Mouse (Mus musculus): ENCODE data around the gene Nr1h2. TPM values are rescaled to one million over a fixed set of nuclear protein-coding genes. Genes with fewer than 3 reads are reported as not detected.

Nr1h2 gene
- polyA plus RNA-seq, 1 experiment = 136 TPM

DNA sequence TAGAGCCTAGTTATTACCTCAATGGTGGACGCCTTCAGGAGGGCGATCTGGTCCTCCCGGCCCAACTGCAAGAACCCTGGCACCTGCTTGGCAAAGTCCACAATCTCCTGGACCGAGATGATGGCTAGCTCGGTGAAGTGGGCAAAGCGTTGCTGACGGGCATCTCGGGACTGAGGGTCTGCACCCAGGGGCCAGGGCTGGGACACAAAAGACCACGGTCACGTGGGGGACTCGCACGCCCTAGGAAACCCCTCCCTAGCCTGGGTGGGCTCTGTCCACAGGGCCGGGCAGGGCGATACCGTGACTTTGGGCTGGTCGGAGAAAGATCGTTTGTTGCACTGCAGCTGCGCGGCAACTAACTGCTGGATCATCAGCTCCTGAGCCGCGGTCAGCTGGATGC is 2.5 kb downstream of the Nr1h2 start:
- 92% methylated on average over 21 of the region's 21 CpGs for WGBS

DNA sequence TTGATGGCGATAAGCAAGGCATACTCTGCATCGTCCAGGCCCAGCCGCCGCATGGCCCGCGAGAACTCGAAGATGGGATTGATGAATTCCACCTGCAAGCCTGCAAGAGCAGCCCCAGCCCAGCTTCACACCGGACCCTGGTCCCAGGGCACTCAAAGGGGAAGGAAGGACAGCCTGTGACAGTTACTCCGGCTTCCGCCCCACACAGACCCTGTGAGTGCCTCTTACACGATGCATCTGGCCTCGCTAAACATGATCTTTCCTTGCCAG is 3.4 kb downstream of the Nr1h2 start:
- no peak for TF ChIP-seq CTCF (conservative IDR thresholded peaks at IDR 0.05; ENCODE audit: insufficient read depth, insufficient read length, low read depth, low read length)
- no peak for TF ChIP-seq POLR2A (IDR thresholded peaks at IDR 0.05; ENCODE audit: low read depth, low read length)
- 92% methylated on average over 12 of the region's 12 CpGs for WGBS
- DNase-seq = no peak

More for the DNA sequence above, 2.5 kb downstream of the Nr1h2 start:
- Histone ChIP-seq H3K27ac (ENCODE audit: insufficient read depth, low read depth, low read length) (no peak overlapping the region), H3K4me3 (ENCODE audit: insufficient read depth, low read depth, low read length) (no peak overlapping the region), H3K36me3 (ENCODE audit: control insufficient read depth, insufficient read depth, low read length) (peaks cover 6% of the 10 kb centered on the region), H3K27me3 (replicated peaks; ENCODE audit: control insufficient read depth, insufficient read depth, low read length) (no peaks in the 10 kb centered on the region), H3K4me1 (ENCODE audit: control insufficient read depth, insufficient read depth, low read length) (peaks cover 9% of the 10 kb centered on the region; the same call in 1 of the 2 replicates)
- no peak for TF ChIP-seq POLR2A (IDR thresholded peaks at IDR 0.05; ENCODE audit: low read depth, low read length)
- TF ChIP-seq CTCF (conservative IDR thresholded peaks at IDR 0.05; ENCODE audit: insufficient read depth, insufficient read length, low read depth, low read length) = no peak
- DNase-seq = no peak

DNA sequence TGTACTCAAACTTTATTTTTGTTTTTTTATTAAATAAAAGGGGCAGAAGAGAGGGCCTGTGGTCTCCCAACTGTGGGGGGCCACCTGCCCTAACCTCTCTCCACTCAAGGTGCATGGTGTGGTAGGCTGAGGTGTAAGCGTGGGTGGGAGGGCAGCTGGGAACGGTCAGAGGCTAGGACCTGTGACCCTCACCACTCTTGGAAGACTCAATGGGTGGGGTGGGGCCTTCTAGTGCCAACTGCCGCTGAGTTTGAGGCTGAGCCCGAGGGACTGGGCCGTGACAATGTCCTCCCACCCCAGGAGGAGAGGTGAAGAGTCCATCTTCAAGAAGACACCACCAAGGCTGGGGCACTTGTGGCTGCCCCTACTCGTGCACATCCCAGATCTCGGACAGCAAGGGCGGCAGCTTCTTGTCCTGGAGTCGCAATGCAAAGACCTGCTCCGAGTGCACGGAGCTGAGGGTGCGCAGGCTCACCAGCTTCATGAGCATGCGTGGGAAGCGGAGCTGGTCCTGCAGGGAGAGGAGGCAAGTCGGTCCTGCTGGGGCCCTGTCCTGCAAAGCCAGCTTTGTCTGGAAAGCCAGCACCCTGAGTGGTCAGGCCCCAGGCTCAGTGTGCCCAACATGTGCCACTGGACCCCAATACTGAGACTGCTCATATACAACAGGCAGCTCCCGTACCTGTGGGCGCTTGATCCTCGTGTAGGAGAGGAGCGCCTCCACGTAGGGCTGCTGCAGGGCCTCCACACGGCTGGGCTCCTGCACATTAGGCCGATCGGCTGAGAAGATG is 3.9 kb downstream of the Nr1h2 start:
- no peak for DNase-seq
- H3K4me3 ChIP-seq (ENCODE audit: insufficient read depth, low read depth, low read length) = no peak overlapping the region
- WGBS = 92% methylated on average over 23 of the region's 23 CpGs
- no peaks in the 10 kb centered on the region for H3K27me3 ChIP-seq (replicated peaks; ENCODE audit: control insufficient read depth, insufficient read depth, low read length)
- peaks cover 9% of the 10 kb centered on the region; the same call in 1 of the 2 replicates for H3K4me1 ChIP-seq (ENCODE audit: control insufficient read depth, insufficient read depth, low read length)
- peaks cover 6% of the 10 kb centered on the region for H3K36me3 ChIP-seq (ENCODE audit: control insufficient read depth, insufficient read depth, low read length)
- H3K27ac ChIP-seq (ENCODE audit: insufficient read depth, low read depth, low read length) = no peak overlapping the region
- TF ChIP-seq CTCF (conservative IDR thresholded peaks at IDR 0.05; ENCODE audit: insufficient read depth, insufficient read length, low read depth, low read length) (no peak), POLR2A (IDR thresholded peaks at IDR 0.05; ENCODE audit: low read depth, low read length) (no peak)

More for the DNA sequence above, 3.4 kb downstream of the Nr1h2 start:
- peaks cover 9% of the 10 kb centered on the region; the same call in 1 of the 2 replicates for H3K4me1 ChIP-seq (ENCODE audit: control insufficient read depth, insufficient read depth, low read length)
- no peak overlapping the region for H3K27ac ChIP-seq (ENCODE audit: insufficient read depth, low read depth, low read length)
- H3K36me3 ChIP-seq (ENCODE audit: control insufficient read depth, insufficient read depth, low read length) = peaks cover 6% of the 10 kb centered on the region
- no peak overlapping the region for H3K4me3 ChIP-seq (ENCODE audit: insufficient read depth, low read depth, low read length)
- no peaks in the 10 kb centered on the region for H3K27me3 ChIP-seq (replicated peaks; ENCODE audit: control insufficient read depth, insufficient read depth, low read length)

DNA sequence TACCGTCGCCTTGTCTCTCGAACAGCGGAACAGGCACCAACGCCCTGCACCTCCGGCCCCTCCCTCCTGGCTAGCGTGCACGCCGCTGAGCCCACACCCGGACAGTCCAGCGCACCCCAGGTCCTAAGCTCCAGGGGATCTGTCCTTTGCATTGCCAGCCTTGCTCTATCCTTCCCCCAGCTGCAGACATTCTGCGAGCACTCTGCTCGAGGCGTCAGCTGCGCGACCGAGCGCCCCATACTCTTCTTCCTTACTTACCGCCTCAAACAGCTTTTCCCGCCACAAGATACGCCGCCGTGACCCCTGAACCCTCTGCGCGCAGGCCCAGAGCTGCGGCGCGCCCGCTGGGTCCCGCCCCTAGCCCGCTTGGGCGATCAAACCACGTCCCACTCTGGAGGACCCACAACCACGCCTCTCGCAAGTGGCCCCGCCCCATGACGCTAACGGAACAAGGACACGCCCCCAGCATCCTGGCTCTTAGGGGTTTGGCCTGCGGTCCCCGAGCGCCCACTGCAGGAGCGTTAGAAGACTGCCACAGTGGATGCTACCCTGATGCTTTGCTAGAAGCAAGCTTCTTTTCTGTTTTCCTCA is 5.2 kb downstream of the Nr1h2 start, which contains the start of gene Pold1:
Pold1 (minus strand) TSS at position 353 of the 591 bp plus-strand sequence.
- no peak within 1 kb of the TSS for H3K27ac ChIP-seq (ENCODE audit: insufficient read depth, low read depth, low read length)
- TF ChIP-seq POLR2A (IDR thresholded peaks at IDR 0.05; ENCODE audit: low read depth, low read length) (no peak), CTCF (conservative IDR thresholded peaks at IDR 0.05; ENCODE audit: insufficient read depth, insufficient read length, low read depth, low read length) (peak; percentile 90)
- peak; percentile 100 for DNase-seq
- peak within 1 kb of the TSS; percentile 68 for H3K4me3 ChIP-seq (ENCODE audit: insufficient read depth, low read depth, low read length)
- H3K27me3 ChIP-seq (replicated peaks; ENCODE audit: control insufficient read depth, insufficient read depth, low read length) = no peaks in the 10 kb centered on the region
- 0 out of 2 replicates have a peak, but pooled peaks cover 7% of the 10 kb centered on the region for H3K4me1 ChIP-seq (ENCODE audit: control insufficient read depth, insufficient read depth, low read length)
- WGBS = under 1% methylated on average over 43 of the region's 43 CpGs
- H3K36me3 ChIP-seq (ENCODE audit: control insufficient read depth, insufficient read depth, low read length) = peaks cover 6% of the 10 kb centered on the region

DNA sequence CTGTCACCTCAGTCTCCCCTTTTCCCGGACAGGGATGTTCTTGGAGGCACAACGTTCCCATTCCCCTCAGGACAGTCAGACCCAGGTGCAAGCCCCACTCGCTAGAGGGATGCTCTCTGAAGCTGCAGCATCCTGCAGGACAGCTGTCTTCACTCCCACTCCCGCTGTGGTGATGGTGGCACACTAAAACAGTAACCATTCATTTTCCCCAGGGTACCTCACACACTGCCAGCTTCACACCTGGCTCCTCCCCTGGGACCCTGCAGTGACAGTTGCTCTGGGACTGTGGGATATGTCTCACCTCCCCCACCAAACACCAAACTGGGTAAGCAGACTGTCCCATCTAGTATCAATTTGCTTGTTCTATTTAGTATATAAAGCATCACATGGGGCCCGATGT is 6.0 kb downstream of the Nr1h2 start:
- DNase-seq = no peak
- WGBS = 16% methylated on average over 5 of the region's 5 CpGs
- Histone ChIP-seq H3K4me1 (ENCODE audit: control insufficient read depth, insufficient read depth, low read length) (0 out of 2 replicates have a peak, but pooled peaks cover 2% of the 10 kb centered on the region), H3K4me3 (ENCODE audit: insufficient read depth, low read depth, low read length) (no peak overlapping the region), H3K27ac (ENCODE audit: insufficient read depth, low read depth, low read length) (no peak overlapping the region), H3K36me3 (ENCODE audit: control insufficient read depth, insufficient read depth, low read length) (peaks cover 6% of the 10 kb centered on the region), H3K27me3 (replicated peaks; ENCODE audit: control insufficient read depth, insufficient read depth, low read length) (no peaks in the 10 kb centered on the region)
- TF ChIP-seq CTCF (conservative IDR thresholded peaks at IDR 0.05; ENCODE audit: insufficient read depth, insufficient read length, low read depth, low read length) = no peak
- TF ChIP-seq POLR2A (IDR thresholded peaks at IDR 0.05; ENCODE audit: low read depth, low read length) = no peak

DNA sequence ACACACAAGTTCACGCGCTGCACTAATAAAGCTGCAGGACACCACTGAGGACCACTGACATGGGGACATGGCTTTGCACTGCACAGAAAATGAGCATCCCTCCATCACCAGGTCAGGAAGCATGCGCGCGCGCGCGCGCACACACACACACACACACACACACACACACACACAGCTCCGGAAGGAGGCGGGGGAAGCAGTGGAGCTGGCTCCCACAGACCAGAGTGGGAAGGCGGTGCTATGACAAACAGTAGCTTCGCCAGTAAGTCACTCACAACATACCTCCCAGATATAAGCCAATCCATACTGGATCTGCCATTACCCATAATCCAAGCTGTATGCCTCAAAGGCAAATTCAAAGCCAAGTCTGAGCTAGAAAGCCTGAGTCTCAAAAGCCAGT is 6.7 kb downstream of the Nr1h2 start:
- no peak for DNase-seq
- Histone ChIP-seq H3K36me3 (ENCODE audit: control insufficient read depth, insufficient read depth, low read length) (peaks cover 6% of the 10 kb centered on the region), H3K4me1 (ENCODE audit: control insufficient read depth, insufficient read depth, low read length) (no peaks in the 10 kb centered on the region), H3K27me3 (replicated peaks; ENCODE audit: control insufficient read depth, insufficient read depth, low read length) (no peaks in the 10 kb centered on the region), H3K4me3 (ENCODE audit: insufficient read depth, low read depth, low read length) (no peak overlapping the region), H3K27ac (ENCODE audit: insufficient read depth, low read depth, low read length) (no peak overlapping the region)
- TF ChIP-seq CTCF (conservative IDR thresholded peaks at IDR 0.05; ENCODE audit: insufficient read depth, insufficient read length, low read depth, low read length) (no peak), POLR2A (IDR thresholded peaks at IDR 0.05; ENCODE audit: low read depth, low read length) (no peak)
- WGBS = 92% methylated on average over 13 of the region's 13 CpGs

DNA sequence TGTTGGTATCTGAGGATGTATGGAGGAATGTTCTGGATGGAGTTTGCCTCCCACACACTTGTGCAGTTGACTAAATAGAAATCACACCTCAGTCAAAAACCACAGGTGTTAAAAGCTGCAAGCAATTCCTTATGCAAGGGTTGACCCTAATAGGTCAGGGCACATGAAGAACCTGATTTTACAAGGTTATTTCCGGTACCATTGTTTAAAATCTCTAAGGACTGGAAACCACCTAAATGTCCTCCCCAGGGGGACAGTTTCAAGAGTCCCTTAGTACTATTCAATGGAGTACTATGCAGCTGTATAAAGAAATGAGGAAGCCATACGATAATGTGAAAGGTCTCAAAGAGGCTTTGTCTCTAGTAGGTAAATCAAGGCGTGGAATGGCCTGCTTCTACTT is 7.5 kb downstream of the Nr1h2 start:
- H3K4me1 ChIP-seq (ENCODE audit: control insufficient read depth, insufficient read depth, low read length) = no peaks in the 10 kb centered on the region
- H3K27me3 ChIP-seq (replicated peaks; ENCODE audit: control insufficient read depth, insufficient read depth, low read length) = no peaks in the 10 kb centered on the region
- H3K4me3 ChIP-seq (ENCODE audit: insufficient read depth, low read depth, low read length) = no peak overlapping the region
- TF ChIP-seq POLR2A (IDR thresholded peaks at IDR 0.05; ENCODE audit: low read depth, low read length) = no peak
- TF ChIP-seq CTCF (conservative IDR thresholded peaks at IDR 0.05; ENCODE audit: insufficient read depth, insufficient read length, low read depth, low read length) = no peak
- H3K36me3 ChIP-seq (ENCODE audit: control insufficient read depth, insufficient read depth, low read length) = peaks cover 2% of the 10 kb centered on the region
- no peak for DNase-seq
- 96% methylated on average over 3 of the region's 3 CpGs for WGBS
- no peak overlapping the region for H3K27ac ChIP-seq (ENCODE audit: insufficient read depth, low read depth, low read length)

All from kidney, adult 2 months (tissue).